Mouse (Mus musculus): ENCODE measurements at regions not wholly inside any gene's neighbourhood (a gene's known extent, or its start where the extent isn't known, plus 50 kb on each side); places are given as distances from the start of the nearest gene placed in this dataset.

GRCm38 (mm10) chr1:90288892-90289731 lies 85.3 kb downstream of the Ackr3 start:
- DNase-seq (ENCODE audit: extremely low read depth, insufficient read length, low spot score): peak; percentile 82

DNA sequence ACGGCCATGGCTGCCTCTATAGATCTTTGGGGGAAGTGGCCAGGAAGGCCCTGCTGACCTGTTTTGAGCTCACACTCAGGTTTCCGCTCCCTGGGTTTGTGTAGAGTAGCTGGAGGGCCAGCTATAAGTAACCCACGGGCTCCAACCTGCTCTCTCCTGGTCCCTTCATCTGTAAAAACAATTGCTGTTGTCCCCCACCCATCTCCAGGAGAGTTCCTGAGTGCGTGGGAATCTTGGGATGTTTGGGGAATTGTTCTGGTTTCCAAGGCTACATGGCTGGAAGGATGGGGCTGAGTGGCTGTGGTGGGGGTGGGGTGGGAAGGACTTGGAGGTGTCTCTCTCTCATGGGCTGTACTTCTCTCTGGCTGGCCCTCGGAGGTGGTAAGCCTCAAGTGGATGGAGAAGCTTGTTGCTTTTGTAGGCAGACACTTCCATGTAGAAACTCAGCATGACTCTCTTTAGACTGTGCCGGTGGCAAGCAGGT lies 86.0 kb downstream of the Ackr3 start:
- DNase-seq (ENCODE audit: extremely low read depth, insufficient read length, low spot score): no peak

DNA sequence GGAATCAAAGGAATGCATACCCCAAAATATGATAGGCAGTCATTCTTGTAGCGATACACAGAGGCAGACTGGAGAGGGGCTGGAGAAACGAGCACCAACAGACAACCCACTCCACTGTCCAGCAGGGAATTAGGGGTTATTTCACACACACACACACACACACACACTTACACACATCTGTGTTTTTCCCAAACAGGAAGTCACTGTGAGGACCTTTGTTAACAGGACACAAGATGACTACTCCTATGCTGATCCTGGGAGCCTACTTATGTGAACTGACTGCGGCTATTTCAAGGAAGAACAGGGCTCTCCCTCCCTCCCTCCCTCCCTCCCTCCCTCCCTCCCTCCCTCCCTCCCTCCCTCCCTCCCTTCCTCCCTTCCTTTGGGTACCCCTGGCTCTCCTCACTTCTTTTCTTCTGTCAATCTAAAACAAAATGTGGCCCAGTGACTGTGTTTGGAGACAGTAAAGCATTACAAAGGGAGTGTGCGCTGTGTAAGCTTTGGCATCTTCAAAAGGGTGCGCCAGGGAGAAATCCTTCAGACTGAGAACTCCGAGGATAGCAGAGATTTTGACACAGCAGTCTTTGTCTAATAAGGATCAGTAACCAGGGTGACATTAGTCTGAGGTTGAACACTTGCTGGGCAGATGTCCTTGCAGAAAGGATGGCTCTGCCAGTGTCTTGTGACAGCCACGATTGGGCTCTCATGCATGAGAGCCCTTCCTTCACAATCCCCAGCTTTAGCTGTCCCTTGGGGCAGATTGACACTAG lies 86.8 kb downstream of the Ackr3 start:
- DNase-seq (ENCODE audit: extremely low read depth, insufficient read length, low spot score): no peak

DNA sequence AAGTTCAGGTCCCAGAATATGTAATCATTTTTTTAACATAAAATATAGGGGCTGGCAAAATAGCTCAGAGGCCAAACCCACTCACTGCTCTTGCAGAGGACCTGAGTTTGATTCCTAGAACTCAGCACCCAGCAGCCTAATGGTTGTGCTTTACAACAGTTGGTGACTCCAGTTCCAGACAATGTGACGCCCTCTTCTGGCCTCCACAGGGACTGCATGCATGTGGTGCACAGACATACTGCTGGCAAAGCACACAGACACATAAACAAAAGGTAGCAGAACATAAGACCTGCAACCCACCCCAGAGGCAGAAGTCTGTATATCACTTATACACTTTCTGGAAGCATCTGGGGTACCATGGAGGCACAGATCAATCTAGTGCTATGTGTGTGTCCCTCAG lies 87.5 kb downstream of the Ackr3 start:
- DNase-seq (ENCODE audit: extremely low read depth, insufficient read length, low spot score): no peak

GRCm38 (mm10) chr1:90297751-90298150 lies 94.0 kb downstream of the Ackr3 start:
- no peak for DNase-seq (ENCODE audit: extremely low read depth, insufficient read length, low spot score)

DNA sequence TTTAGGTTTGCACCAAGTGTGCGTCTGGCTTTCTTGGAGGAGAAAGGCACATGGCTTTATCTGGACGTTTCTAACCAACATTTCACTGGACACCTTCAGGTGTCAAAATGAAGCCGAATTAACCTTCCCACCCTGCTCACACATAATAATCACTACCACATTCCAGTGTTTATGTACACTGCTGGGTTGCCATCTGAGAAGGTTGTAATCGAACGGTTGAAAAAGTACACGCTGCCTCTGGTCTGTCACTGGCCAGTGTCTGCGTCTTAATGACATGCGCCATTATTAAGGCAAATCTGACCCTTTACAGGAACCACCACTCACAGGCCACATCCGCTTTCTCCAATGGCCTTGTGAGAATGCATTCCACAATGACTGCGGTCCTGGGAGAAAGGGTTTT lies 96.4 kb downstream of the Ackr3 start:
- DNase-seq (ENCODE audit: extremely low read depth, insufficient read length, low spot score): no peak

DNA sequence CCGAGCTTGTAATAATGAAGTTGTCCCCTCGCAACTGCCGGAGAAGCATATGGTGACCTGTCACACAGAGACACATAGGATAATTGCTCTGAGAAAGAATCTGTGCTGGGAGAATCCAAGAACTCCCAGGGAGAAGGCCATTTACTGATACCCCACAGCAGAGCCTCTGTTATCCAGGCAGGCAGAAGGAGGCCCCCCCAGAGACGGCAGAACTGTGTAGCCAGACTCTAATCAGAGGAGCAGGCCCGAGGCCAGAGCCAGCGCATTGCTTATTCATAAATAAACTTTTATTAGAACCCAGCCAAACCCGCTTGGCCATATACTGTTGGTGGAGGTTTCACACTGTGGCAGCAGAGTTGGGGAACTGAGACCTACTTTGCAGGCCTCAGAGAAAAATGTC lies 100.6 kb downstream of the Ackr3 start:
- DNase-seq (ENCODE audit: extremely low read depth, insufficient read length, low spot score): no peak

- DNase-seq (ENCODE audit: extremely low read depth, insufficient read length, low spot score): peak; percentile 15
Observed at GRCm38 (mm10) chr1:90311016-90311415, 107.2 kb downstream of the Ackr3 start.

- no peak for DNase-seq (ENCODE audit: extremely low read depth, insufficient read length, low spot score)
Observed at GRCm38 (mm10) chr1:90311649-90312442, 108.1 kb downstream of the Ackr3 start.

DNA sequence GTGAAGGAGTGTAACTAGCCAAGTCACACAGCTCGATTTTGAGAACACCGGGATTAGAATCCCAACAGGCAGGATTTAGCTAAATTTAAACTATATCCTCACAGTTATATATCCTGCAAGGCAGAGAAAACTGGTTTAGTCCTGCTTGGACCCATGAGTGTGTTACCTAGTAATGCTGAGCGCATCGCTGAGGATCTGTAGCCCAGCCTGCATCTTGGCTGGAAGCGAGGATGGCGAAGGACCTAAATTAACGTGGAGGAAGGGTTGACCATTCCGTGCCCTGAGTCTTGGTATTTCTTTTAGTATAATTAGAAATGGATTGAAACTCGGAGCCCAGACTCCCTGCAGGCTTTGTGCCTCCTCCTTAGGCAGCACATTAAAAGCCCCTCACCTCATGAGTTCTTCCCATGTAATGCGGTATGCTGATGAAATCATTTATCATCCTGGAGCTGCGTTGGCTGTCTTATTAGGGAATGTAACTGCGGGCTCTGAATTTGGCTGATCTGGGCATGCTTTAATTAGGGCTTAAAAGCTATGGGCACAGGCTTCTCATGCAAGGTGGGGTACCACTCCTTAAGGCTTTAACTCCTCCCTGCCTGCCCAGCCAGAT lies 110.1 kb downstream of the Ackr3 start:
- DNase-seq (ENCODE audit: extremely low read depth, insufficient read length, low spot score): no peak

GRCm38 (mm10) chr1:90317902-90318301 lies 114.1 kb downstream of the Ackr3 start:
- DNase-seq (ENCODE audit: extremely low read depth, insufficient read length, low spot score): no peak

DNA sequence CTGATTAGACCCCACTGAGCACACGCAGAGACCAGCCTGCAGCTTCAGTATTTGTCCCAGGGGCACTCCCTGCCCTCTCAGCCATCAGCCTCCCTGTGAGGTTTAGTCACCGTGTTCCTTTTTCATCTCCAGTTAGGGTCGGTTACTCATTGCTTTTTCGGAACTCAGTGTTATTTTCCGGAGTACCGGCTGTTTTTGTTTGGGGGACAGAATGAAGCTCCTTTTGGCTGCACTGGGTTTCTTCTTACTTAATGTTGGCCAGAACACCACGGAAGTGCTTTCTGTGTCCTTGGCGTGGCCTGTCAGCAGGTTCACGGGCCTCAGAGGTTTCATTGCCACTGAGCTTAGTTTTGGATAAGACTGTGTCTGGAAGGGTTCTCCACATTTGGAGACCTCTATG lies 114.7 kb downstream of the Ackr3 start:
- DNase-seq (ENCODE audit: extremely low read depth, insufficient read length, low spot score): no peak

DNA sequence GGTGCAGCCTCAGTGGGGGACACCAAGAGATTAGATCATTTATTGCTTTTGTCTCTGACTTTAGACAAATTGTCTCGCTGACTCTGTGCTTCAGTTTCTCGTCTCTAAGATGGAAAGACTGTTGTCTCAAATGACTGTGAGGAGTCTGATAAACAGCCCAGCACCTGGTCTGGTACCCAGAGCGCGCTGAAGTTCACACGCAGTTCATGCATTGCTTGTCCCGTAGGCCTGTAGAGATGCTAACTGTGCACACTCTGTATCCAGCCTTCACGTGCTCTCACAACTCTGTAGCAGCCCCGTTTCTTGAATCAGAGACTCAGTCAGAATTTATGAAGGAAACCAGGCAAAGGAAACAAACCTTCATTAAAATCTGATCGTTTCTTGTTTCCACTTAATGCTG lies 116.7 kb downstream of the Ackr3 start:
- no peak for DNase-seq (ENCODE audit: extremely low read depth, insufficient read length, low spot score)

GRCm38 (mm10) chr1:90321501-90321900 lies 117.7 kb downstream of the Ackr3 start:
- DNase-seq (ENCODE audit: extremely low read depth, insufficient read length, low spot score): no peak

- DNase-seq (ENCODE audit: extremely low read depth, insufficient read length, low spot score): no peak
Observed at GRCm38 (mm10) chr1:90327237-90327636, 123.5 kb downstream of the Ackr3 start.

DNA sequence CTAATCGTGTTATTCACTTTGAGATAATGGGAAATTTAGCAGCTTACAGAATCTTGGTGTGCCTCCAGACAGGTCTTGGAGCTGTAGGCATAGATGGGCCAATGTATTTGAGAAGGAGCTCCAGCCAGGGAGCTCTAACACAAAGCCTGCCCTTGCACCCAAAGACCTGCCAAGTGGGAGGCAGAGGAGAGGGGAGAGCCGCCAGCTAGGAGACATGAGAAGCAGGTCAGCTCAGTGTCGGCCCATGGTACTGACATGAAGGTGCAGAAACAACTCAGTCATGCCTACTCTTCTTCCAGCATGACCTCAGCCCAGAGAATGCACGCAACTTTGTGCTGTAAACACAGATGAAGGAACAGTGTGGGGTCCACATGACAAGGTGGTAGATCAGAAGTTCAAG lies 128.8 kb downstream of the Ackr3 start:
- DNase-seq (ENCODE audit: extremely low read depth, insufficient read length, low spot score): no peak

GRCm38 (mm10) chr1:90333676-90334430 lies 130.1 kb downstream of the Ackr3 start:
- DNase-seq (ENCODE audit: extremely low read depth, insufficient read length, low spot score): no peak

GRCm38 (mm10) chr1:90335001-90335747 lies 131.4 kb downstream of the Ackr3 start:
- DNase-seq (ENCODE audit: extremely low read depth, insufficient read length, low spot score): peak; percentile 37

DNA sequence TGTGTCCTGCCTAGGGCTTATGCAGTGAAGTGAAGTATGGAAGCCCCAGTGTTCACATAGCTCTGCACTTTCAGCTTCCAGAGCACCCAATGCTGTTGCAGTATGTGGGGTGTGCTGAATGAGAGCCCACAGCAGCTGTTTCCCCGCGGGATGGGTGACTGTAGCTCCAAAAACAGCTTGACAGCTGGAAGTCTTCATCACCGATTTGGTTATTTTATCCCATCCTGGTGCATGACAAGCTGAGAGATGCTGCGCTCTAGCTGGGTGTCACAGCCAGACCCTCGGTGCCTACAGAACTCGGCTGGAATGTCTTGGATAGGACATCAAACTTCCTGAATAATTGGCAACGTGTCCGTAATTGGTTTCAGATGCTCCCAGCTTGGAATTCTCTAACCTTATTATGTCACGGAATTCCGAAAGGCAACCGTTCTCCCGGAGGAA lies 134.1 kb downstream of the Ackr3 start:
- no peak for DNase-seq (ENCODE audit: extremely low read depth, insufficient read length, low spot score)
